Mouse (Mus musculus): ENCODE data around the gene Gm17467. TPM values are rescaled to one million over a fixed set of nuclear protein-coding genes. Genes with fewer than 3 reads are reported as not detected.
"Not testable (repeated sequence)": the region's sequence is repeated elsewhere in the genome, so short reads cannot be mapped to it uniquely, and the experiment has no call there.

Gm17467 gene
- not detected in 2 replicates for polyA plus RNA-seq (2014; fragmentation: Nextera tagmentation; extraction: Ambion mirVana)

DNA sequence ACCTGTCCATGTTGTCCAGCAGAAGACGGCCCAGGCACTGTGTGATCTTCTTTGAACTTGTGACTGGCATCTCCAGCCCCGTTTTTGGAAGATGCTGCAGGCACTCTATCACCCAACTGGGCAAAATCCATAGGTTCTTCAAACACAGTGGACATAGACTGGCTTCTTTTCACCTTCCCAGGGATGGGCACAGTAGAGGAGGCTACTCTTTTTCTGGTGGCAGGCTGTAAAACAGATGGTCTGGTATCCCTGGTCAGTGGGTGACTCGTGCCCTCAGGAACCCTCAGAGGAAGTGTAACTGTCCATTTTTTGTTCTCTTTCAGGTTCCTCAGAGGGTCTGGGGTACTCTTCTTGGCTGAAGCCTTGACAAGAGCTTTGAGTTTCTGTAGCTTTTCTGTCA is at the start of gene Gm17467:
TSS of gene Gm17467 (minus strand) at position 101 of the 400 bp plus-strand sequence.
- H3K27me3 ChIP-seq (ENCODE audit: control insufficient read depth, insufficient read depth, low read length); H3K4me1 ChIP-seq (ENCODE audit: control insufficient read depth, insufficient read depth, low read length); H3K27ac ChIP-seq (ENCODE audit: low read depth, low read length); H3K9ac ChIP-seq (ENCODE audit: low read depth, low read length); H3K4me3 ChIP-seq (ENCODE audit: low read length); H3K36me3 ChIP-seq (ENCODE audit: control insufficient read depth, insufficient read depth, low read length); H3K9me3 ChIP-seq (ENCODE audit: control insufficient read depth, low read length); ATAC-seq (ENCODE audit: low FRiP score, low TSS enrichment); H3K4me2 ChIP-seq (replicated peaks; ENCODE audit: low read depth, low read length): not testable (repeated sequence)
- WGBS: no CpG with 5 or more reads among the region's 3 CpGs

Other genes starting within 250 kb of the Gm17467 start
- not detected in 2 replicates for gene Cldn34c2, start 123.1 kb downstream of the Gm17467 start, polyA plus RNA-seq (2014; fragmentation: Nextera tagmentation; extraction: Ambion mirVana)
- not detected in 2 replicates for gene Cldn34c3, start 88.9 kb upstream of the Gm17467 start, polyA plus RNA-seq (2014; fragmentation: Nextera tagmentation; extraction: Ambion mirVana)

Measured in kidney, embryonic 14.5 days (tissue).